ENCODE assay signal across 13 mouse cellular contexts in genomic region chr8:77046731-77047130, GRCm38 (mm10).
"Had no signal": no experiment of that assay in that cellular context is flagged by ENCODE, and none has a peak within 500 bp of the region (broad histone marks: within the 10 kb centered on the region; RNA-seq: fewer than 3 reads in every experiment).

No protein-coding gene starts in this region.

- H3K4me2 ChIP-seq: liver, embryonic 13.5 days; midbrain, embryonic 11.5 days had no signal

- H3K27ac ChIP-seq: liver, embryonic 13.5 days; stomach, postnatal 0 days had no signal

- H3K9me3 ChIP-seq: liver, embryonic 13.5 days had no signal

- H3K36me3 ChIP-seq: liver, embryonic 13.5 days had no signal

- H3K27me3 ChIP-seq: liver, embryonic 13.5 days had no signal

- DNase-seq: kidney, adult 8-10 months; kidney, postnatal 14 days; kidney, postnatal 4 days; liver, embryonic 13.5 days; lung, postnatal 14 days; lung, postnatal 4 days; midbrain, embryonic 14.5 days; thymus, adult 2 months; thymus, postnatal 14 days; thymus, postnatal 4 days had no signal

- H3K9ac ChIP-seq: liver, embryonic 13.5 days had no signal

- H3K4me3 ChIP-seq: layer of hippocampus, adult 2 months; liver, embryonic 13.5 days had no signal
